Mouse (Mus musculus): ENCODE results near the gene Plch1. TPM values are rescaled to one million over a fixed set of nuclear protein-coding genes. Genes with fewer than 3 reads are reported as not detected.
A peak's percentile ranks its signal among the peaks of the same experiment; 100 is the strongest.

Gene Plch1
- polyA plus RNA-seq, 1 experiment from 2014 or later: 10.7 TPM

- H3K4me2 ChIP-seq: no peak overlapping the region
- ATAC-seq (ENCODE audit: low read depth): no peak
- H3K4me1 ChIP-seq (replicated peaks): no peaks in the 10 kb centered on the region
- no peak overlapping the region for H3K27ac ChIP-seq (replicated peaks)
- H3K9me3 ChIP-seq: no peaks in the 10 kb centered on the region
- no peaks in the 10 kb centered on the region for H3K36me3 ChIP-seq
- 98% methylated on average over 2 of the region's 2 CpGs for WGBS
- no peak overlapping the region for H3K9ac ChIP-seq
- H3K27me3 ChIP-seq: no peaks in the 10 kb centered on the region
- H3K4me3 ChIP-seq: no peak overlapping the region
Measured at GRCm38 (mm10) chr3:63805496-63805895, 93.8 kb downstream of the Plch1 start.

- Histone ChIP-seq H3K36me3 (no peaks in the 10 kb centered on the region), H3K4me1 (replicated peaks) (no peaks in the 10 kb centered on the region; the same call in 1 of the 2 replicates), H3K27me3 (no peaks in the 10 kb centered on the region), H3K9me3 (no peaks in the 10 kb centered on the region), H3K9ac (no peak overlapping the region), H3K4me3 (no peak overlapping the region), H3K4me2 (no peak overlapping the region), H3K27ac (replicated peaks) (no peak overlapping the region)
- no peak for ATAC-seq (ENCODE audit: low read depth)
- WGBS: 89% methylated on average over 5 of the region's 5 CpGs
Measured at GRCm38 (mm10) chr3:63800685-63801084, 98.6 kb downstream of the Plch1 start.

- Histone ChIP-seq H3K4me3 (no peak overlapping the region), H3K9ac (no peak overlapping the region), H3K36me3 (no peaks in the 10 kb centered on the region), H3K27me3 (no peaks in the 10 kb centered on the region), H3K4me1 (replicated peaks) (peaks cover 11% of the 10 kb centered on the region), H3K4me2 (no peak overlapping the region), H3K9me3 (no peaks in the 10 kb centered on the region), H3K27ac (replicated peaks) (no peak overlapping the region)
- 28% methylated on average over 5 of the region's 5 CpGs for WGBS
- ATAC-seq (ENCODE audit: low read depth): no peak
Measured at GRCm38 (mm10) chr3:63786805-63787365, 112.4 kb downstream of the Plch1 start.

GRCm38 (mm10) chr3:63772617-63773305 lies 126.5 kb downstream of the Plch1 start:
- no peak for ATAC-seq (ENCODE audit: low read depth)
- no peaks in the 10 kb centered on the region for H3K27me3 ChIP-seq
- H3K36me3 ChIP-seq: no peaks in the 10 kb centered on the region
- WGBS: 63% methylated on average over 7 of the region's 7 CpGs
- H3K4me3 ChIP-seq: no peak overlapping the region
- no peaks in the 10 kb centered on the region for H3K9me3 ChIP-seq
- no peak overlapping the region for H3K4me2 ChIP-seq
- no peak overlapping the region for H3K27ac ChIP-seq (replicated peaks)
- H3K9ac ChIP-seq: no peak overlapping the region
- no peaks in the 10 kb centered on the region for H3K4me1 ChIP-seq (replicated peaks)

DNA sequence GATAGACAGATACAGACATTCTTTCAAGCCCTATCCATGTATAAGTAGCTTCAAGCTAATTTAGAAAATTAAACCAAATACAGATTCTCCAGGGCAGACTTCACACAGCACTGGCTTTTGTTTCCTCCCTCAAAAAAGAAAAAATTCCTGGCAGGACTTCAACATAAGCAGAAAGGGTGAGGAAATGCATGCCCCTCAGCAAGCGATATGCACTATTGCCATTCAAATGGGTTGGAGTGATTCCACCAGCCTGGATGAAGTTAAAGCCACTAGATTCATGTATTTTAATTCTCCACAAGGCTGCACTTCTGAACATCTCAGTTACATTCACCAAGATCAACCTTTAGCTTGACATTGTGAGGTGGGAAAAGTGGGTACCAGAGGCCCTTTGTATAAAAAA lies 138.5 kb downstream of the Plch1 start:
- H3K4me3 ChIP-seq: no peak overlapping the region
- H3K4me1 ChIP-seq (replicated peaks): no peaks in the 10 kb centered on the region
- WGBS: 72% methylated on average over 1 of the region's 1 CpGs
- peaks cover under 1% of the 10 kb centered on the region; the same call in 1 of the 2 replicates for H3K36me3 ChIP-seq
- no peak for ATAC-seq (ENCODE audit: low read depth)
- H3K4me2 ChIP-seq: no peak overlapping the region
- H3K27me3 ChIP-seq: no peaks in the 10 kb centered on the region
- H3K9ac ChIP-seq: no peak overlapping the region
- no peak overlapping the region for H3K27ac ChIP-seq (replicated peaks)
- no peaks in the 10 kb centered on the region for H3K9me3 ChIP-seq

DNA sequence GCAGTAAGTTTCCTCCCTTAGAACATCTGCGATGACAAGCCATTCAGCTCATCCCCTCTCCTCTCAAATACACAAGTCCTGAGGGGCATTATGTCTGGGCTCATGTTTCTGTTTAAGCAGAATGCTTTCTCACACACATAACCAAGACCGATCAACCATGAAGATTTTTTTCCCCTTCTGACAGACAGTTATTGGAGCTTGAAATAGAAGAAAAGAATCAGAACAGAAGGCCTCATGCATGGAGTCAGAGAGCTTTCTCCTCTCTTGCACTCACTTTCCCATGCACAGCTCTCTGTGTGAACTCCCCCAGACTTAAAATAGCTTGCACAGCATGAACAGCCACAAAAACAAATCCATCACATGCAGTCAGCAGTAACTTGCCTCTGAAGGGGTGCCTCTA lies 159.2 kb downstream of the Plch1 start:
- H3K4me2 ChIP-seq: no peak overlapping the region
- H3K9me3 ChIP-seq: no peaks in the 10 kb centered on the region
- H3K27me3 ChIP-seq: no peaks in the 10 kb centered on the region
- ATAC-seq (ENCODE audit: low read depth): no peak
- no peak overlapping the region for H3K27ac ChIP-seq (replicated peaks)
- 32% methylated on average over 2 of the region's 2 CpGs for WGBS
- H3K36me3 ChIP-seq: peaks cover 3% of the 10 kb centered on the region; the same call in 1 of the 2 replicates
- peaks cover 9% of the 10 kb centered on the region; the same call in 1 of the 2 replicates for H3K4me1 ChIP-seq (replicated peaks)
- no peak overlapping the region for H3K4me3 ChIP-seq
- H3K9ac ChIP-seq: no peak overlapping the region

- H3K4me3 ChIP-seq: no peak overlapping the region
- no peaks in the 10 kb centered on the region for H3K9me3 ChIP-seq
- no peaks in the 10 kb centered on the region for H3K27me3 ChIP-seq
- no peaks in the 10 kb centered on the region for H3K36me3 ChIP-seq
- peaks cover 3% of the 10 kb centered on the region for H3K4me1 ChIP-seq (replicated peaks)
- WGBS: 81% methylated on average over 1 of the region's 1 CpGs
- no peak for ATAC-seq (ENCODE audit: low read depth)
- H3K4me2 ChIP-seq: no peak overlapping the region
- no peak overlapping the region for H3K27ac ChIP-seq (replicated peaks)
- no peak overlapping the region for H3K9ac ChIP-seq
Measured at GRCm38 (mm10) chr3:63728325-63728724, 170.9 kb downstream of the Plch1 start.

DNA sequence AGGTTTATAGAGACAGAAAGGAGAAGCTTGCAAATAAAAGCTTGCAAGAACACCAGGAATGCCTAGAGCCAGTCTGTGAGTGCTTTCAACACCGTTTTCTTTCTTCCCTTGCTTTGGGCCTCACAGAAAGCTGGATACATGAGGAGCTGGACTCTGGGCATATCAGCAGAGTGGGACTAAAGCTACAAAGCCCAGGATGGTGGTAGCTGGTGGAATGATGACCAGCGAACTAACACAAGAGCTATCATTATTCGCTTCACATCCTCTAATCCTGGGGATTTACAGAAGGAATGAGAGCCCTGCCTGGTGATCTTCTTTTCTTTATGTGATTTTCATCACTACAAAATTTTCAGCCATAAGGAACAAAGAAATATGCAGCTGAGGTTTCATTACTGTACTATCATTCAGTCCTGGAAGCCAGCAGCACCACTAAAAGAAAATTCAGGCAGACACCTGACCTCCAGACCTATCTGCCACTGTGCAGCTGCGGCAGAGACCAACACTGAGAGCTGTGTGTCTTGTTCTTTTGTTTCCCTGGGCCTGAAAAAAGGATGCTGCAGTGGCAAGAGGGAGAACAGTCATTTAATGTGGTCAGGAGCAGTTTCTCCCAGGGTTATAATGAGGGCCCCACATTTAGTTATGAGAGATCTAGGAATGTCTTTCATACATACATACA lies 172.5 kb downstream of the Plch1 start:
- no peak overlapping the region for H3K4me3 ChIP-seq
- ATAC-seq (ENCODE audit: low read depth): no peak
- H3K9ac ChIP-seq: no peak overlapping the region
- WGBS: 64% methylated on average over 4 of the region's 4 CpGs
- peaks cover 3% of the 10 kb centered on the region for H3K4me1 ChIP-seq (replicated peaks)
- peak overlapping the region; percentile 62 for H3K27ac ChIP-seq (replicated peaks)
- H3K4me2 ChIP-seq: no peak overlapping the region
- no peaks in the 10 kb centered on the region for H3K36me3 ChIP-seq
- no peaks in the 10 kb centered on the region for H3K27me3 ChIP-seq
- H3K9me3 ChIP-seq: no peaks in the 10 kb centered on the region

- H3K36me3 ChIP-seq: peaks cover 14% of the 10 kb centered on the region
- no peak for ATAC-seq (ENCODE audit: low read depth)
- no peak overlapping the region for H3K4me3 ChIP-seq
- H3K9ac ChIP-seq: no peak overlapping the region
- no peaks in the 10 kb centered on the region for H3K9me3 ChIP-seq
- no peaks in the 10 kb centered on the region for H3K4me1 ChIP-seq (replicated peaks)
- no peak overlapping the region for H3K4me2 ChIP-seq
- no peak overlapping the region for H3K27ac ChIP-seq (replicated peaks)
- no peaks in the 10 kb centered on the region for H3K27me3 ChIP-seq
- 77% methylated on average over 2 of the region's 2 CpGs for WGBS
Measured at GRCm38 (mm10) chr3:63693694-63694093, 205.6 kb downstream of the Plch1 start.

DNA sequence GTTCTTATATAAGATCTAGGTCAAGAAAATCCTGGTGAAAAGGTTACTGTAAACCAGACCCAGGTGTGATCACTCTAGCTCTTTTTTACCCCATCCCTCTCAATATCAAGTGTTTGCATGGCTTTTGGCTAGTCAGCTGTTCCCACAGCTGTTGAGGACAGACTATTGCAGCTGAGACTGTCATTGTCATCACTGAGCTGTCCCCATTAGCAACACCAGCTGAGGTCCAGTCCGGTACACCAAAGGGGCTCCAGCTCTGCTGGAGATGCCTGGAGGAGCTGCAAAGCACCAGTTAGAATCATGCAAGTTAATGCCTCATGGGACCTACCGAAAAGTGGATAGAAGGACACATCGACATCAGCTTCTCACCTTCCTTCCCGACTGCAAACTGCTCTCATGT lies 206.5 kb downstream of the Plch1 start:
- Histone ChIP-seq H3K4me2 (no peak overlapping the region), H3K27me3 (no peaks in the 10 kb centered on the region), H3K9me3 (no peaks in the 10 kb centered on the region), H3K4me3 (no peak overlapping the region), H3K9ac (no peak overlapping the region), H3K4me1 (replicated peaks) (no peaks in the 10 kb centered on the region), H3K27ac (replicated peaks) (no peak overlapping the region), H3K36me3 (peaks cover 5% of the 10 kb centered on the region)
- ATAC-seq (ENCODE audit: low read depth): no peak
- 66% methylated on average over 4 of the region's 4 CpGs for WGBS

GRCm38 (mm10) chr3:63668779-63669178 lies 230.5 kb downstream of the Plch1 start:
- 44% methylated on average over 4 of the region's 4 CpGs for WGBS
- Histone ChIP-seq H3K4me1 (replicated peaks) (0 out of 2 replicates have a peak, but pooled peaks cover 3% of the 10 kb centered on the region), H3K9me3 (no peaks in the 10 kb centered on the region), H3K27me3 (no peaks in the 10 kb centered on the region), H3K27ac (replicated peaks) (no peak overlapping the region), H3K36me3 (no peaks in the 10 kb centered on the region), H3K4me2 (no peak overlapping the region), H3K9ac (no peak overlapping the region), H3K4me3 (no peak overlapping the region)
- no peak for ATAC-seq (ENCODE audit: low read depth)

DNA sequence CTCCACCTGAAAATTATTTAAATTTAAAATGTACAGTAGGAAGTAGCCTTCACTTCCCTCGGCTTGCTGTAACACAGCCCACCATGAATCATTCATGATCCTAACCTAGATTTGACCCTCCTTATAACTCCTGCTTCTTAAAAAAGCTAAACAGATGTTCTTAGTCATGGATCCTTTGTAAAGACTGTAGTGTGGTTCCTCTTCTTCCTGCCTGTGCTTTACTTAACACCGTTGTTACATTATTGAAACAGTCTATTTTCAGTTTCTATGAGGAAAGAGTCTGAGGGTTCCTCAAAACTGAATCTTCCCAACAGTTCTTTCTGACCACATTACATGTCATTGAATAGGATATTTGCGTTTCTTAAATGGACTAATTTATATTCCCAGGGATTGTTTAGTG lies 234.0 kb downstream of the Plch1 start:
- Histone ChIP-seq H3K27ac (replicated peaks) (no peak overlapping the region), H3K36me3 (no peaks in the 10 kb centered on the region), H3K4me2 (no peak overlapping the region), H3K9me3 (no peaks in the 10 kb centered on the region), H3K4me1 (replicated peaks) (0 out of 2 replicates have a peak, but pooled peaks cover 3% of the 10 kb centered on the region), H3K27me3 (no peaks in the 10 kb centered on the region), H3K9ac (no peak overlapping the region), H3K4me3 (no peak overlapping the region)
- 67% methylated on average over 3 of the region's 3 CpGs for WGBS
- no peak for ATAC-seq (ENCODE audit: low read depth)
